Mouse (Mus musculus) testis, adult 2 months (tissue): Measurements from ENCODE around the gene Hsp90ab1.

Source experiments
- CTCF ChIP-seq: fragments of 200-500 bp; IDR thresholded peaks from 2 replicates; pipeline ENCODE4 v1.5.1; 2012; ENCODE audit warnings: low read depth, mild to moderate bottlenecking, inconsistent platforms, low read length, moderate library complexity; ENCODE audit not compliant: control insufficient read depth, insufficient read depth, insufficient replicate concordance
- POLR2A ChIP-seq: fragments of 200-500 bp; IDR thresholded peaks from 2 replicates; pipeline ENCODE4 v1.6.1; 2012; ENCODE audit warnings: low read depth, mild to moderate bottlenecking, inconsistent platforms, low read length, moderate library complexity; ENCODE audit not compliant: control insufficient read depth

- TF ChIP-seq POLR2A, result no peak
- no peak for TF ChIP-seq CTCF
Observed at GRCm38 (mm10) chr17:45606992-45607879, 34.2 kb upstream of the Hsp90ab1 start.
